Mouse (Mus musculus) ovary, postnatal 14 days (tissue): ENCODE measurements around the gene Pkd1.

ENCODE experiments used
- DNase-seq: peaks from one replicate; pipeline ENCODE4 v3.0.0; 2022; ENCODE audit warnings: low spot score

The Pkd1 gene

GRCm38 (mm10) chr17:24644875-24645721 is 95.5 kb downstream of the Pkd1 start:
- DNase-seq, result no peak

- no peak for DNase-seq
Measured at GRCm38 (mm10) chr17:24645916-24646315, 96.3 kb downstream of the Pkd1 start.
